Mouse (Mus musculus) olfactory bulb, adult 2 months (tissue): ENCODE results near the gene Pdlim5. TPM values are rescaled to one million over a fixed set of nuclear protein-coding genes. Genes with fewer than 3 reads are reported as not detected.

Experiments
- H3K27ac ChIP-seq: fragments of 200-500 bp; 2 replicates; pipeline ENCODE4 v1.5.1; 2012; ENCODE audit warnings: low read depth, low read length; ENCODE audit not compliant: insufficient read depth
- H3K4me1 ChIP-seq: fragments of 200-500 bp; 2 replicates; pipeline ENCODE4 v1.6.1; 2012; ENCODE audit warnings: low read length; ENCODE audit not compliant: control insufficient read depth, insufficient read depth
- H3K4me3 ChIP-seq: fragments of 200-500 bp; 2 replicates; pipeline ENCODE4 v1.5.1; 2012; ENCODE audit warnings: mild to moderate bottlenecking, low read depth, low read length, moderate library complexity; ENCODE audit not compliant: insufficient read depth
- CTCF ChIP-seq: fragments of 200-500 bp; IDR thresholded peaks from 2 replicates; pipeline ENCODE4 v1.5.1; 2012; ENCODE audit warnings: low read depth, mild to moderate bottlenecking, low read length, moderate library complexity; ENCODE audit not compliant: insufficient read depth
- POLR2A ChIP-seq: fragments of 200-500 bp; IDR thresholded peaks from 2 replicates; pipeline ENCODE4 v1.6.1; 2012; ENCODE audit warnings: mild to moderate bottlenecking, low read depth, low read length, moderate library complexity; ENCODE audit not compliant: insufficient read depth
- WGBS: fragments of 180-500 bp; shearing (Covaris S2); methylation state at CpG from one replicate; pipeline ENCODE4 v1.1.7; 2018; 5-methylcytosine and 5-hydroxymethylcytosine counted together
- polyA plus RNA-seq: library from polyadenylated mRNA; stranded (reverse); fragments of >200 nt; gene quantifications from 2 replicates; pipeline ENCODE4 v1.2.4, GENCODE M21; 2012; ENCODE audit warnings: low replicate concordance; ENCODE audit not compliant: missing spikeins, insufficient read depth, insufficient read length

Pdlim5 gene
- polyA plus RNA-seq, 1 experiment: not detected

- no peaks in the 10 kb centered on the region for H3K4me1 ChIP-seq
- TF ChIP-seq POLR2A: no peak
- TF ChIP-seq CTCF: no peak
- no peak overlapping the region for H3K27ac ChIP-seq
- no peak overlapping the region for H3K4me3 ChIP-seq
- WGBS: 95% methylated on average over 4 of the region's 4 CpGs
Observed at GRCm38 (mm10) chr3:142434786-142435168, 39.3 kb upstream of the Pdlim5 start.

DNA sequence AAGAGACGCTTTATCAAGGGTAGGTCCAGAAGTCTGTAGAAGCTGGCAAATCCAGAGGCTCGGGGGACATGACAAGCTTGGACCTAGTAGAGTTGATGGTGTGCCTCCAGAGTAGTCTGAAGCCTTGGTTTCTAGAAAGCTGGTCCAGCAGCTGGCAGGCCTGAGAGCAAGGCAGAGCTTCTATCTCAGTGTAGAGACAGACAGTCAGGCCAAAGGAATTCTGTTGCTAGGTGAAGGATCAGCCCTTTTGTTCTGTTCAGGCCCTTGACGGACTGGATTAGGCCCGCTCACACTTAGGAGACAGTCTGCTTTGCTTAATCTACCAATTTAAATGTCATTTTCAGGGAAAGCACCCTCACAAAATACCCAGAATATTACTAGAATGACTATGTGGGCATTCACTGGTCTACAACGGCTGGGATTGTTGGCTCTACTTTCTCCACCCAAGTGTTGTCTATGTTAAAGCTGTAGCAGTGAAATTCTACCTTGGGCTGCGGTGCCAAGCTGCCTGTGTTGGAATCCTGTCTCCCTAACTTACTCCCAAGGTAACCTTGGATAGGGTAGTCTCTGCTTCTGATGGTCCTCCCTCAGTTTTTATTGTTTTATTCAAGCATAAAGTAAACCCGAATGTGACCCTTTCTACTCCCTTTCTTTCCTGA, 38.8 kb upstream of the Pdlim5 start:
- TF ChIP-seq POLR2A (no peak), CTCF (no peak)
- WGBS: 81% methylated on average over 7 of the region's 7 CpGs
- H3K27ac ChIP-seq: no peak overlapping the region
- H3K4me3 ChIP-seq: no peak overlapping the region
- H3K4me1 ChIP-seq: no peaks in the 10 kb centered on the region

DNA sequence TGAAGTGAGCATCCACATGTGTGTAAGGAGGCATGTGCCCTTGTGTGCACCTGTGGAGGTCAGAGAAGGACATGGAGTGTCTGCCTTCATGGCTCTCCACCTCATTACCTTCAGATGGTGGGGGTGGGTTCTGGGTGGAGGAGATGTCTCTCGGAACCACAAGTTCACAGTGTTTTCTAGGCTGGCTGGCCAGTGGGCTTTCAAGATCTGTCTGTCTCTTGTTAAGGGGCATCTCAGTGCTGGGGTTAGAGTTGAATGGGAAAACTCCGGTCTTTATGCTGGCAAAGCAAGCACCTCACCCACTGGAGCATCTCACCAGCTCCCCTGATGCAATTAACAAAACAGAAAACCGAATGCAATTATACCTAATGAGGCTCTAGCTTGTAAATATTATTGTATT, 36.0 kb upstream of the Pdlim5 start:
- H3K4me3 ChIP-seq: no peak overlapping the region
- H3K27ac ChIP-seq: no peak overlapping the region
- WGBS: 61% methylated on average over 3 of the region's 3 CpGs
- no peak for TF ChIP-seq POLR2A
- no peak for TF ChIP-seq CTCF
- H3K4me1 ChIP-seq: no peaks in the 10 kb centered on the region

DNA sequence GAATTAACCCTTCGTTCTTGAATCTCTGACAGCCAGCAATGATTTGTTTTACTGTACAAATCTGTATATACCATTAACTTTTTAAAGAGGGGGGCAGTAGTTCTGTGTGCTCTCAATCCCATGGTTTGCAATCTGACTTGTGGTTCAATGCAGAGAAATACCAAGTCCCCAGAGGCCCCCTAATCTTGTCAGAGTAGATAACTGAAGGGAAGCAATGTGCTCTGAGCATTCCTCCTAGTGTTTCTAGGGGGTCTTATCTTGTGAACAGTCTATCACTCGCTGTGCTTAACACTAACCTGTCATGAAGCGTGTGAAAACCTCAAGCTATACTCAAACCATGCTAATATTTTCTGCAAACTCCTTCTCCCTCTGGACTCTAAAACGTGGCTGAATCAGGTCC, 34.6 kb upstream of the Pdlim5 start:
- TF ChIP-seq POLR2A (no peak), CTCF (no peak)
- Histone ChIP-seq H3K27ac (no peak overlapping the region), H3K4me1 (no peaks in the 10 kb centered on the region), H3K4me3 (no peak overlapping the region)
- WGBS: 93% methylated on average over 4 of the region's 4 CpGs

GRCm38 (mm10) chr3:142426806-142427205, 31.3 kb upstream of the Pdlim5 start:
- Histone ChIP-seq H3K27ac (no peak overlapping the region), H3K4me3 (no peak overlapping the region), H3K4me1 (no peaks in the 10 kb centered on the region)
- 34% methylated on average over 3 of the region's 3 CpGs for WGBS
- no peak for TF ChIP-seq POLR2A
- no peak for TF ChIP-seq CTCF

GRCm38 (mm10) chr3:142424134-142424533, 28.6 kb upstream of the Pdlim5 start:
- TF ChIP-seq CTCF (no peak), POLR2A (no peak)
- WGBS: 81% methylated on average over 1 of the region's 1 CpGs

DNA sequence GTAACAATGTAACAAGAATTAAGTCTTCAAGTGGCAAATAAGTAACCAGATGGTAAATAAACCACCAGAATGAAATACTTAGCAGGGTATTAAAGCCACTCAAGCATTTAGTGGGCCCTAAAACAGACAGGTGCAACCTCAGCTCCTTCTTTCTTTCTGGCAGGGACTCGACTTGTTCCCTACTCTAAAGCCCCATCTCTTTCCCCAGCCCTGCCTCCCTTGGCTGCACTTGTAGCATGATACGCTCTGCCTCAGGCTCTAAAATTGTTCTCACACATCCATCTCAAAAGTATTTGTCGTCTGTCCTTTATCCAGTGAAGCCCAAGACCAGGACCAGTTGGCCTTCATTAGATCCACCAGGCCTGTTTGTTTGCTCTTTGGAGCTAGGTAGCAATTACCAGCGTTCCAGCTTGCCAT, 28.0 kb upstream of the Pdlim5 start:
- H3K4me3 ChIP-seq: no peak overlapping the region
- WGBS: 93% methylated on average over 4 of the region's 4 CpGs
- no peaks in the 10 kb centered on the region for H3K4me1 ChIP-seq
- H3K27ac ChIP-seq: no peak overlapping the region
- TF ChIP-seq POLR2A: no peak
- TF ChIP-seq CTCF: no peak

More at GRCm38 (mm10) chr3:142424134-142424533, 28.6 kb upstream of the Pdlim5 start:
- Histone ChIP-seq H3K4me3 (no peak overlapping the region), H3K27ac (no peak overlapping the region), H3K4me1 (no peaks in the 10 kb centered on the region)

GRCm38 (mm10) chr3:142422229-142422628, 26.7 kb upstream of the Pdlim5 start:
- Histone ChIP-seq H3K4me1 (no peaks in the 10 kb centered on the region), H3K4me3 (no peak overlapping the region), H3K27ac (no peak overlapping the region)
- TF ChIP-seq CTCF: no peak
- TF ChIP-seq POLR2A: no peak
- WGBS: 50% methylated on average over 4 of the region's 4 CpGs

- 90% methylated on average over 3 of the region's 3 CpGs for WGBS
- H3K4me3 ChIP-seq: no peak overlapping the region
- TF ChIP-seq CTCF (no peak), POLR2A (no peak)
- H3K4me1 ChIP-seq: no peaks in the 10 kb centered on the region
- no peak overlapping the region for H3K27ac ChIP-seq
Observed at GRCm38 (mm10) chr3:142421470-142421869, 26.0 kb upstream of the Pdlim5 start.
